Mouse (Mus musculus): ENCODE results near the gene Gm20937. TPM values are rescaled to one million over a fixed set of nuclear protein-coding genes. Genes with fewer than 3 reads are reported as not detected.
"Not testable (repeated sequence)": the region's sequence is repeated elsewhere in the genome, so short reads cannot be mapped to it uniquely, and the experiment has no call there.

The Gm20937 gene
- polyA plus RNA-seq (2012; rRNA removed), result not detected in 2 replicates

DNA sequence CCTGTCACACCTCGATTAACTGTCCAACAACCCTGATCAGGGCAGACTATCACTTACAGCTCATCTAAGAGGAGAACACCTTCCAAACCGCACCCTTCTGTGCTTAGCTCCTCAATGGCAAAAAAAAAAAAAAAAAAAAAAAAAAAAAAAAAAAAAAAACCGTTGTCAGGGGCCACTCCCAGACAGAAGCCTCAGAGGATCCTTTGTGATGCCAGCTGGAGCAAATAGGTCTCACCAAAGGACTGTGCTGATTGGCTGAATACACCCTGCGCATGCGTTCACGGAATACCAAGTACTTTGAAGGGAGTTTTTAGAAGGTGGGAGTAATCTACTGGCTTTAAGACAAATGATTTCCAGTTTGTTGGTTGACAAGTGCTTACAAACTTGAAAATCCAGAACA is at the start of gene Gm20937:
TSS of gene Gm20937 (minus strand) at position 101 of the 400 bp plus-strand sequence.
- not testable (repeated sequence) for H3K27me3 ChIP-seq (ENCODE audit: control insufficient read depth, insufficient read depth, low read length); H3K4me1 ChIP-seq (replicated peaks; ENCODE audit: control insufficient read depth, insufficient read depth, low read length); H3K36me3 ChIP-seq (ENCODE audit: control insufficient read depth, insufficient read depth, low read length); DNase-seq; H3K4me3 ChIP-seq (ENCODE audit: control insufficient read depth, insufficient read depth, low read length); H3K27ac ChIP-seq (ENCODE audit: control insufficient read depth, insufficient read depth, low read length)
- WGBS, result no CpG with 5 or more reads among the region's 6 CpGs

Other genes starting within 250 kb of the Gm20937 start
- not detected in 2 replicates for gene Gm20816, start 243.1 kb upstream of the Gm20937 start, polyA plus RNA-seq (2012; rRNA removed)